9 mouse cellular contexts compared by ENCODE assay signal in genomic region chr6:36810448-36810847, GRCm38 (mm10). TPM values are rescaled to one million over a fixed set of nuclear protein-coding genes. Genes with fewer than 3 reads are reported as not detected.
DNase-seq lines count a peak whose midpoint lies in the region; ATAC-seq and TF ChIP-seq lines count a peak whose summit lies in the region.
"Had no signal": no experiment of that assay in that cellular context is flagged by ENCODE, and none has a peak within 500 bp of the region (broad histone marks: within the 10 kb centered on the region; RNA-seq: fewer than 3 reads in every experiment).

No protein-coding gene starts in this region.

- H3K36me3 ChIP-seq in heart, embryonic 12.5 days: peaks cover 6% of the 10 kb centered on the region; the same call in 1 of the 2 replicates
- peaks cover 15% of the 10 kb centered on the region for H3K36me3 ChIP-seq in hindbrain, embryonic 10.5 days
- no peaks in the 10 kb centered on the region for H3K36me3 ChIP-seq in midbrain, embryonic 12.5 days

- TF ChIP-seq CTCF in brain, embryonic 14.5 days (IDR thresholded peaks at IDR 0.05; ENCODE audit: borderline replicate concordance, extremely low read depth, insufficient read depth, insufficient read length): no peak

- peaks cover 23% of the 10 kb centered on the region for H3K4me1 ChIP-seq in heart, embryonic 12.5 days (replicated peaks)
- peaks cover 48% of the 10 kb centered on the region for H3K4me1 ChIP-seq in hindbrain, embryonic 10.5 days (replicated peaks)
- H3K4me1 ChIP-seq in midbrain, embryonic 12.5 days: peaks cover 22% of the 10 kb centered on the region

- H3K9ac ChIP-seq in heart, embryonic 12.5 days: peak overlapping the region; percentile 82; the same call in 1 of the 2 replicates
- H3K9ac ChIP-seq in midbrain, embryonic 12.5 days (replicated peaks): peak overlapping the region; percentile 69

- peak overlapping the region; percentile 86 for H3K4me2 ChIP-seq in heart, embryonic 12.5 days
- peak overlapping the region; percentile 74 for H3K4me2 ChIP-seq in midbrain, embryonic 12.5 days (replicated peaks)

- no peaks in the 10 kb centered on the region for H3K27me3 ChIP-seq in heart, embryonic 12.5 days (replicated peaks)
- peaks cover 12% of the 10 kb centered on the region for H3K27me3 ChIP-seq in hindbrain, embryonic 10.5 days (ENCODE audit: insufficient read depth, poor library complexity, severe bottlenecking)
- H3K27me3 ChIP-seq in midbrain, embryonic 12.5 days: peaks cover 22% of the 10 kb centered on the region

- DNase-seq in heart, adult 18-20 months: no peak
- DNase-seq in brain, embryonic 14.5 days (ENCODE audit: low read depth): peak; percentile 76
- DNase-seq in hindbrain, embryonic 10.5 days (ENCODE audit: low spot score): peak; percentile 42
- DNase-seq in adrenal gland, adult (ENCODE audit: inconsistent age in 2 of 2, low spot score in 1 of 2): no peak
- no peak for DNase-seq in urinary bladder, postnatal 25 days (ENCODE audit: low spot score)
- no peak for DNase-seq in kidney, adult 11 months
- DNase-seq: lung, postnatal 14 days had no signal

- H3K9me3 ChIP-seq in heart, embryonic 12.5 days (replicated peaks): no peaks in the 10 kb centered on the region
- H3K9me3 ChIP-seq in hindbrain, embryonic 10.5 days: no peaks in the 10 kb centered on the region
- no peaks in the 10 kb centered on the region for H3K9me3 ChIP-seq in midbrain, embryonic 12.5 days

- TF ChIP-seq POLR2A in brain, embryonic 14.5 days (IDR thresholded peaks at IDR 0.05; ENCODE audit: borderline replicate concordance, extremely low read depth, insufficient read depth, insufficient read length, poor library complexity, severe bottlenecking): no peak

- peak overlapping the region; percentile 81; the same call in 1 of the 2 replicates for H3K27ac ChIP-seq in heart, embryonic 12.5 days (ENCODE audit: poor library complexity, severe bottlenecking)
- peak overlapping the region; percentile 93 for H3K27ac ChIP-seq in hindbrain, embryonic 10.5 days
- H3K27ac ChIP-seq in midbrain, embryonic 12.5 days (replicated peaks): peak overlapping the region; percentile 75

- peak overlapping the region; percentile 64 for H3K4me3 ChIP-seq in heart, embryonic 12.5 days
- peak overlapping the region; percentile 72 for H3K4me3 ChIP-seq in hindbrain, embryonic 10.5 days
- peak overlapping the region; percentile 52 for H3K4me3 ChIP-seq in midbrain, embryonic 12.5 days

- ATAC-seq in heart, embryonic 12.5 days (ENCODE audit: insufficient number of reproducible peaks, low FRiP score): no peak
- 0 out of 2 replicates have a peak, but pooled peaks have one; percentile 28 for ATAC-seq in midbrain, embryonic 12.5 days (ENCODE audit: low FRiP score, low read depth)

- 14% methylated on average over 5 of the region's 5 CpGs for WGBS in heart, embryonic 12.5 days
- WGBS in hindbrain, embryonic 10.5 days: 11% methylated on average over 5 of the region's 5 CpGs
- 8% methylated on average over 5 of the region's 5 CpGs for WGBS in midbrain, embryonic 12.5 days

RNA-seq across cellular contexts. Expression of gene Ptn, which starts 0.4 kb away (rescaled TPM):
- polyA plus RNA-seq in heart, embryonic 12.5 days (2016; fragmentation: Nextera tagmentation; extraction: Ambion mirVana): 282 and 283 TPM in 2 replicates
- 1 to 10 TPM; 1.8 to 3.0 TPM for total RNA-seq in heart, adult 18-20 months (2021)
- 317 and 456 TPM in 2 replicates for polyA plus RNA-seq in brain, embryonic 14.5 days (2012; rRNA removed)
- 232 and 295 TPM in 2 replicates for polyA plus RNA-seq in hindbrain, embryonic 10.5 days (2016; fragmentation: Nextera tagmentation; extraction: Ambion mirVana)
- 317 and 363 TPM in 2 replicates for polyA plus RNA-seq in midbrain, embryonic 12.5 days (2016; fragmentation: Nextera tagmentation; extraction: Ambion mirVana)

Comparison
In these comparisons a context has a peak if more than half of its experiments do, and no peak if none do; other contexts are left out.
1. DNase-seq: peak in brain, embryonic 14.5 days (single experiment) and hindbrain, embryonic 10.5 days (single experiment); none in heart, adult 18-20 months (0 of 2), adrenal gland, adult (0 of 2), urinary bladder, postnatal 25 days (single experiment) and kidney, adult 11 months (single experiment).
2. Peak in every context shown above with its lines, with median percentiles within 50 percentile points of each other: H3K27ac ChIP-seq and H3K4me3 ChIP-seq.